Mouse (Mus musculus): ENCODE measurements around the gene Inhbc. TPM values are rescaled to one million over a fixed set of nuclear protein-coding genes. Genes with fewer than 3 reads are reported as not detected.

Gene Inhbc
- polyA plus RNA-seq, 1 experiment from 2014 or later, result not detected

- H3K27ac ChIP-seq (ENCODE audit: low read depth), result no peak overlapping the region
- H3K36me3 ChIP-seq (ENCODE audit: insufficient read depth), result peaks cover 22% of the 10 kb centered on the region; the same call in 1 of the 2 replicates
- peak overlapping the region; percentile 36 for H3K9ac ChIP-seq
- no peak for ATAC-seq (ENCODE audit: insufficient read depth)
- H3K27me3 ChIP-seq (ENCODE audit: insufficient read depth, low read length), result peaks cover 52% of the 10 kb centered on the region
- TF ChIP-seq CTCF (IDR thresholded peaks at IDR 0.05; ENCODE audit: low read depth), result no peak
- peaks cover 5% of the 10 kb centered on the region; the same call in 1 of the 2 replicates for H3K4me1 ChIP-seq (ENCODE audit: insufficient read depth)
- peak overlapping the region; percentile 73 for H3K4me2 ChIP-seq
- no peak for DNase-seq
- 9% methylated on average over 29 of the region's 29 CpGs for WGBS
- 0 out of 2 replicates have a peak, but pooled peaks cover 5% of the 10 kb centered on the region for H3K9me3 ChIP-seq (ENCODE audit: low read depth, low read length)
- peak overlapping the region; percentile 44 for H3K4me3 ChIP-seq (ENCODE audit: low read depth, low read length)
Measured at GRCm38 (mm10) chr10:127326828-127327227, 43.4 kb downstream of the Inhbc start.

- no peak overlapping the region for H3K27ac ChIP-seq (ENCODE audit: low read depth)
- WGBS, result 2% methylated on average over 51 of the region's 54 CpGs
- no peak for TF ChIP-seq CTCF (IDR thresholded peaks at IDR 0.05; ENCODE audit: low read depth)
- peak overlapping the region; percentile 44 for H3K4me3 ChIP-seq (ENCODE audit: low read depth, low read length)
- H3K9me3 ChIP-seq (ENCODE audit: low read depth, low read length), result 0 out of 2 replicates have a peak, but pooled peaks cover 5% of the 10 kb centered on the region
- peak overlapping the region; percentile 36 for H3K9ac ChIP-seq
- H3K27me3 ChIP-seq (ENCODE audit: insufficient read depth, low read length), result peaks cover 52% of the 10 kb centered on the region
- DNase-seq (peak; percentile 50), ATAC-seq (ENCODE audit: insufficient read depth) (peak; percentile 25; the same call in 1 of the 2 replicates)
- peaks cover 5% of the 10 kb centered on the region; the same call in 1 of the 2 replicates for H3K4me1 ChIP-seq (ENCODE audit: insufficient read depth)
- H3K4me2 ChIP-seq, result peak overlapping the region; percentile 73
- H3K36me3 ChIP-seq (ENCODE audit: insufficient read depth), result peaks cover 16% of the 10 kb centered on the region; the same call in 1 of the 2 replicates
Measured at GRCm38 (mm10) chr10:127326017-127326801, 44.0 kb downstream of the Inhbc start.

- Histone ChIP-seq H3K4me1 (ENCODE audit: insufficient read depth) (peaks cover 5% of the 10 kb centered on the region; the same call in 1 of the 2 replicates), H3K9me3 (ENCODE audit: low read depth, low read length) (0 out of 2 replicates have a peak, but pooled peaks cover 5% of the 10 kb centered on the region), H3K4me2 (peak overlapping the region; percentile 73), H3K27me3 (ENCODE audit: insufficient read depth, low read length) (peaks cover 52% of the 10 kb centered on the region), H3K27ac (ENCODE audit: low read depth) (no peak overlapping the region), H3K36me3 (ENCODE audit: insufficient read depth) (peaks cover 10% of the 10 kb centered on the region; the same call in 1 of the 2 replicates), H3K9ac (peak overlapping the region; percentile 36; the same call in 1 of the 2 replicates), H3K4me3 (ENCODE audit: low read depth, low read length) (peak overlapping the region; percentile 44)
- ATAC-seq (ENCODE audit: insufficient read depth), result no peak
- TF ChIP-seq CTCF (IDR thresholded peaks at IDR 0.05; ENCODE audit: low read depth), result no peak
- 30% methylated on average over 14 of the region's 14 CpGs for WGBS
- DNase-seq, result no peak
Measured at GRCm38 (mm10) chr10:127325454-127326016, 44.7 kb downstream of the Inhbc start.

- DNase-seq (peak; percentile 70), ATAC-seq (ENCODE audit: insufficient read depth) (no peak)
- no peak overlapping the region for H3K27ac ChIP-seq (ENCODE audit: low read depth)
- no peak overlapping the region for H3K4me3 ChIP-seq (ENCODE audit: low read depth, low read length)
- peaks cover 5% of the 10 kb centered on the region; the same call in 1 of the 2 replicates for H3K4me1 ChIP-seq (ENCODE audit: insufficient read depth)
- H3K4me2 ChIP-seq, result peak overlapping the region; percentile 15; the same call in 1 of the 2 replicates
- H3K9me3 ChIP-seq (ENCODE audit: low read depth, low read length), result 0 out of 2 replicates have a peak, but pooled peaks cover 5% of the 10 kb centered on the region
- H3K27me3 ChIP-seq (ENCODE audit: insufficient read depth, low read length), result peaks cover 52% of the 10 kb centered on the region
- H3K36me3 ChIP-seq (ENCODE audit: insufficient read depth), result no peaks in the 10 kb centered on the region
- 10% methylated on average over 7 of the region's 7 CpGs for WGBS
- TF ChIP-seq CTCF (IDR thresholded peaks at IDR 0.05; ENCODE audit: low read depth), result peak; percentile 52
- H3K9ac ChIP-seq, result no peak overlapping the region
Measured at GRCm38 (mm10) chr10:127324495-127324894, 45.7 kb downstream of the Inhbc start.

- peaks cover 42% of the 10 kb centered on the region for H3K27me3 ChIP-seq (ENCODE audit: insufficient read depth, low read length)
- DNase-seq (no peak), ATAC-seq (ENCODE audit: insufficient read depth) (no peak)
- no peak overlapping the region for H3K4me2 ChIP-seq
- 0 out of 2 replicates have a peak, but pooled peaks cover 5% of the 10 kb centered on the region for H3K9me3 ChIP-seq (ENCODE audit: low read depth, low read length)
- no peak overlapping the region for H3K9ac ChIP-seq
- no peaks in the 10 kb centered on the region for H3K36me3 ChIP-seq (ENCODE audit: insufficient read depth)
- H3K4me1 ChIP-seq (ENCODE audit: insufficient read depth), result peaks cover 5% of the 10 kb centered on the region; the same call in 1 of the 2 replicates
- TF ChIP-seq CTCF (IDR thresholded peaks at IDR 0.05; ENCODE audit: low read depth), result no peak
- H3K27ac ChIP-seq (ENCODE audit: low read depth), result no peak overlapping the region
- 67% methylated on average over 17 of the region's 17 CpGs for WGBS
- no peak overlapping the region for H3K4me3 ChIP-seq (ENCODE audit: low read depth, low read length)
Measured at GRCm38 (mm10) chr10:127323131-127323855, 46.9 kb downstream of the Inhbc start.

DNA sequence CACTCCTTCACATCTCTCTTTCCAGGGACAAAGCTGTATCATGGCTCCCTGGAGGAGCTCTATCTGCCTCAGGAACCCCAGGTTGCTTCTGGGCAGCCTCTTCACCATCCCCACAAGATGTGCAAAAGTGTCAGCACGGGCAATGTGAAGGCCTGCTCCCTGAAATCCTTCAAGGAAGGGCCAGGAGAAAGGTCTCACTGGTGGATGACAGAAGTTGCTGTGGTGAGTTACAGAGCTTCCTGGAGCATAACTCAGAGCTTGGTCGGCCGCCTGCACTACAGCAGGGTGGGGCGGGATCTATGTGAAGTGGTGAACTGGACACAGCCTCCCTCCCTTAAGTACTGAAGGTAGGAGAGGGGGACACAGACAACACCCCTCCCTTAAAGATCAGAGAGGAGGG, 47.6 kb downstream of the Inhbc start:
- no peak overlapping the region for H3K9ac ChIP-seq
- H3K4me1 ChIP-seq (ENCODE audit: insufficient read depth), result peaks cover 5% of the 10 kb centered on the region; the same call in 1 of the 2 replicates
- no peak for TF ChIP-seq CTCF (IDR thresholded peaks at IDR 0.05; ENCODE audit: low read depth)
- H3K9me3 ChIP-seq (ENCODE audit: low read depth, low read length), result 0 out of 2 replicates have a peak, but pooled peaks cover 5% of the 10 kb centered on the region
- 63% methylated on average over 4 of the region's 4 CpGs for WGBS
- DNase-seq (no peak), ATAC-seq (ENCODE audit: insufficient read depth) (no peak)
- no peak overlapping the region for H3K4me3 ChIP-seq (ENCODE audit: low read depth, low read length)
- H3K4me2 ChIP-seq, result no peak overlapping the region
- peaks cover 37% of the 10 kb centered on the region for H3K27me3 ChIP-seq (ENCODE audit: insufficient read depth, low read length)
- H3K36me3 ChIP-seq (ENCODE audit: insufficient read depth), result no peaks in the 10 kb centered on the region
- H3K27ac ChIP-seq (ENCODE audit: low read depth), result no peak overlapping the region
